Mouse (Mus musculus) naive thymus-derived CD4-positive, alpha-beta T cell, adult 2 months (primary cell): Measurements from ENCODE around the gene Capn2.

ENCODE experiments used
- DNase-seq: peaks from one replicate; pipeline ENCODE4 v3.0.0-alpha.2; 2011; ENCODE audit warnings: low read depth

Gene Capn2

GRCm38 (mm10) chr1:182525601-182526000 lies 8.2 kb upstream of the Capn2 start:
- no peak for DNase-seq

- DNase-seq: no peak
These were observed 6.3 kb upstream of the Capn2 start for GRCm38 (mm10) chr1:182523692-182524091.

- DNase-seq: no peak
These were observed 5.6 kb upstream of the Capn2 start for GRCm38 (mm10) chr1:182522961-182523360.

GRCm38 (mm10) chr1:182520938-182521500 lies 3.6 kb upstream of the Capn2 start:
- DNase-seq: peak; percentile 68

- peak; percentile 80 for DNase-seq
These were observed 2.9 kb upstream of the Capn2 start for GRCm38 (mm10) chr1:182520091-182520937.

GRCm38 (mm10) chr1:182519341-182519740 lies 1.9 kb upstream of the Capn2 start:
- no peak for DNase-seq

GRCm38 (mm10) chr1:182518811-182519210 lies 1.4 kb upstream of the Capn2 start:
- DNase-seq: no peak

GRCm38 (mm10) chr1:182518143-182518680 lies 804 bp upstream of the Capn2 start:
- DNase-seq: no peak

GRCm38 (mm10) chr1:182517677-182518011 lies 236 bp upstream of the Capn2 start:
- DNase-seq: no peak

GRCm38 (mm10) chr1:182514803-182515590 lies 2.4 kb downstream of the Capn2 start:
- no peak for DNase-seq

- DNase-seq: no peak
These were observed 3.7 kb downstream of the Capn2 start for GRCm38 (mm10) chr1:182513714-182514113.

- DNase-seq: no peak
These were observed 4.5 kb downstream of the Capn2 start for GRCm38 (mm10) chr1:182512901-182513410.

- DNase-seq: no peak
These were observed 5.6 kb downstream of the Capn2 start for GRCm38 (mm10) chr1:182511778-182512177.

GRCm38 (mm10) chr1:182511073-182511472 lies 6.3 kb downstream of the Capn2 start:
- no peak for DNase-seq

GRCm38 (mm10) chr1:182509110-182509797 lies 8.2 kb downstream of the Capn2 start:
- no peak for DNase-seq

- peak; percentile 72 for DNase-seq
These were observed 11.0 kb downstream of the Capn2 start for GRCm38 (mm10) chr1:182506229-182506986.

GRCm38 (mm10) chr1:182505291-182505690 lies 12.1 kb downstream of the Capn2 start:
- DNase-seq: no peak

- DNase-seq: peak; percentile 35
These were observed 13.2 kb downstream of the Capn2 start for GRCm38 (mm10) chr1:182504223-182504622.

- no peak for DNase-seq
These were observed 14.1 kb downstream of the Capn2 start for GRCm38 (mm10) chr1:182503206-182503900.

- DNase-seq: no peak
These were observed 14.8 kb downstream of the Capn2 start for GRCm38 (mm10) chr1:182502491-182503050.
